Mouse (Mus musculus): ENCODE measurements around the gene Gm17571. TPM values are rescaled to one million over a fixed set of nuclear protein-coding genes. Genes with fewer than 3 reads are reported as not detected.

Gm17571 gene
- total and polyA plus RNA-seq, 3 experiments = not detected

- TF ChIP-seq MYB (IDR thresholded peaks at IDR 0.05; ENCODE audit: low read depth, low read length) (no peak), ZMIZ1 (IDR thresholded peaks at IDR 0.05; ENCODE audit: low read depth, low read length) (no peak), E2F4 (IDR thresholded peaks at IDR 0.05; ENCODE audit: borderline replicate concordance, low read depth, low read length) (no peak), SIN3A (IDR thresholded peaks at IDR 0.05; ENCODE audit: low read length) (no peak)
- Histone ChIP-seq H3K27ac (ENCODE audit: control insufficient read depth, low read depth, low read length) (no peak overlapping the region), H3K27me3 (ENCODE audit: control insufficient read depth in 1 of 2, insufficient read depth in 2 of 2, low read length in 2 of 2) (peaks cover 3 to 4% of the 10 kb centered on the region in 2 experiments; a peak in 2 of 4 replicates), H3K36me3 (ENCODE audit: control insufficient read depth in 1 of 2, insufficient read depth in 2 of 2, low read length in 2 of 2) (no peaks in the 10 kb centered on the region), H3K79me2 (ENCODE audit: control insufficient read depth, insufficient read depth, low read length, poor library complexity) (no peaks in the 10 kb centered on the region), H3K9ac (ENCODE audit: control insufficient read depth, low read depth, low read length, poor library complexity, severe bottlenecking) (no peak overlapping the region), H3K4me1 (ENCODE audit: control insufficient read depth in 1 of 2, insufficient read depth in 2 of 2, low read length in 2 of 2) (no peaks in the 10 kb centered on the region), H3K4me3 (ENCODE audit: control insufficient read depth in 1 of 2, insufficient read depth in 1 of 2, low read depth in 2 of 2, low read length in 2 of 2) (no peak overlapping the region), H3K9me3 (replicated peaks; ENCODE audit: insufficient read depth, low read length) (no peaks in the 10 kb centered on the region)
- no peak for DNase-seq (ENCODE audit: low read depth, low spot score)
These were observed 46.3 kb upstream of the Gm17571 start for GRCm38 (mm10) chr9:13492807-13493206.

- Histone ChIP-seq H3K4me3 (ENCODE audit: control insufficient read depth in 1 of 2, insufficient read depth in 1 of 2, low read depth in 2 of 2, low read length in 2 of 2) (no peak overlapping the region), H3K4me1 (ENCODE audit: control insufficient read depth in 1 of 2, insufficient read depth in 2 of 2, low read length in 2 of 2) (no peaks in the 10 kb centered on the region), H3K9ac (ENCODE audit: control insufficient read depth, low read depth, low read length, poor library complexity, severe bottlenecking) (no peak overlapping the region), H3K27me3 (ENCODE audit: control insufficient read depth in 1 of 2, insufficient read depth in 2 of 2, low read length in 2 of 2) (peaks cover 3 to 4% of the 10 kb centered on the region in 2 experiments; a peak in 2 of 4 replicates), H3K27ac (ENCODE audit: control insufficient read depth, low read depth, low read length) (no peak overlapping the region), H3K79me2 (ENCODE audit: control insufficient read depth, insufficient read depth, low read length, poor library complexity) (no peaks in the 10 kb centered on the region), H3K36me3 (ENCODE audit: control insufficient read depth in 1 of 2, insufficient read depth in 2 of 2, low read length in 2 of 2) (no peaks in the 10 kb centered on the region), H3K9me3 (replicated peaks; ENCODE audit: insufficient read depth, low read length) (no peaks in the 10 kb centered on the region)
- no peak for DNase-seq (ENCODE audit: low read depth, low spot score)
- TF ChIP-seq SIN3A (IDR thresholded peaks at IDR 0.05; ENCODE audit: low read length) (no peak), ZNF384 (IDR thresholded peaks at IDR 0.05; ENCODE audit: low read depth, low read length) (no peak), CHD1 (IDR thresholded peaks at IDR 0.05; ENCODE audit: low read depth, low read length) (no peak), MAFK (IDR thresholded peaks at IDR 0.05; ENCODE audit: borderline replicate concordance, low read depth, low read length) (no peak), CHD2 (IDR thresholded peaks at IDR 0.05; ENCODE audit: low read length) (no peak)
These were observed 45.5 kb upstream of the Gm17571 start for GRCm38 (mm10) chr9:13491854-13492620.

GRCm38 (mm10) chr9:13491107-13491506 is 44.6 kb upstream of the Gm17571 start:
- H3K27ac ChIP-seq (ENCODE audit: control insufficient read depth, low read depth, low read length) = no peak overlapping the region
- TF ChIP-seq POLR2A (IDR thresholded peaks at IDR 0.05; ENCODE audit: control insufficient read depth in 1 of 2, insufficient read depth in 1 of 2, low read depth in 1 of 2, low read length in 2 of 2, poor library complexity in 1 of 2) (no peak), CHD1 (IDR thresholded peaks at IDR 0.05; ENCODE audit: low read depth, low read length) (no peak), TBP (IDR thresholded peaks at IDR 0.05; ENCODE audit: low read depth, low read length) (no peak), ETS1 (IDR thresholded peaks at IDR 0.05; ENCODE audit: low read depth, low read length) (no peak)
- no peak overlapping the region for H3K9ac ChIP-seq (ENCODE audit: control insufficient read depth, low read depth, low read length, poor library complexity, severe bottlenecking)
- peaks cover 3 to 4% of the 10 kb centered on the region in 2 experiments; a peak in 2 of 4 replicates for H3K27me3 ChIP-seq (ENCODE audit: control insufficient read depth in 1 of 2, insufficient read depth in 2 of 2, low read length in 2 of 2)
- no peaks in the 10 kb centered on the region for H3K4me1 ChIP-seq (ENCODE audit: control insufficient read depth in 1 of 2, insufficient read depth in 2 of 2, low read length in 2 of 2)
- H3K4me3 ChIP-seq (ENCODE audit: control insufficient read depth in 1 of 2, insufficient read depth in 1 of 2, low read depth in 2 of 2, low read length in 2 of 2) = no peak overlapping the region
- no peaks in the 10 kb centered on the region for H3K79me2 ChIP-seq (ENCODE audit: control insufficient read depth, insufficient read depth, low read length, poor library complexity)
- no peak for DNase-seq (ENCODE audit: low read depth, low spot score)
- H3K36me3 ChIP-seq (ENCODE audit: control insufficient read depth in 1 of 2, insufficient read depth in 2 of 2, low read length in 2 of 2) = no peaks in the 10 kb centered on the region
- no peaks in the 10 kb centered on the region for H3K9me3 ChIP-seq (replicated peaks; ENCODE audit: insufficient read depth, low read length)

Data from MEL (cell line).